Mouse (Mus musculus) hindbrain, embryonic 10.5 days (tissue): ENCODE measurements around the gene Sarm1. TPM values are rescaled to one million over a fixed set of nuclear protein-coding genes. Genes with fewer than 3 reads are reported as not detected.

Source experiments
- DNase-seq: peaks from one replicate; pipeline ENCODE4 v3.0.0-alpha.2; 2017; ENCODE audit warnings: low spot score
- H3K27ac ChIP-seq: fragments of 300-500 bp; sonication (generic); 2 replicates; pipeline ENCODE4 v1.5.1; 2016; ENCODE audit warnings: mild to moderate bottlenecking, moderate library complexity
- H3K27me3 ChIP-seq: fragments of 300-500 bp; sonication (generic); 2 replicates; pipeline ENCODE4 v1.6.1; 2016; ENCODE audit warnings: mild to moderate bottlenecking; ENCODE audit not compliant: poor library complexity, insufficient read depth, severe bottlenecking
- H3K36me3 ChIP-seq: fragments of 300-500 bp; sonication (generic); 2 replicates; pipeline ENCODE4 v1.6.1; 2016; ENCODE audit warnings: mild to moderate bottlenecking, moderate library complexity
- H3K4me1 ChIP-seq: fragments of 300-500 bp; sonication (generic); replicated peaks from 2 replicates; pipeline ENCODE4 v1.6.1; 2016; ENCODE audit warnings: mild to moderate bottlenecking
- H3K4me3 ChIP-seq: fragments of 300-500 bp; sonication (generic); 2 replicates; pipeline ENCODE4 v1.5.1; 2016; ENCODE audit warnings: mild to moderate bottlenecking, moderate library complexity
- H3K9me3 ChIP-seq: fragments of 300-500 bp; sonication (generic); 2 replicates; pipeline ENCODE4 v1.6.1; 2016; ENCODE audit warnings: mild to moderate bottlenecking, moderate library complexity
- WGBS: fragments of 180-500 bp; shearing (Covaris S2); methylation state at CpG from one replicate; pipeline ENCODE4 v1.1.7; 2016; 5-methylcytosine and 5-hydroxymethylcytosine counted together
- polyA plus RNA-seq: library from polyadenylated mRNA; unstranded; fragments of >200 nt; fragmentation: Nextera tagmentation; extraction: Ambion mirVana; gene quantifications from 2 replicates; pipeline ENCODE4 v1.2.1, GENCODE M21; 2016

Sarm1 gene
- polyA plus RNA-seq, 1 experiment from 2014 or later: 20.8 TPM

DNA sequence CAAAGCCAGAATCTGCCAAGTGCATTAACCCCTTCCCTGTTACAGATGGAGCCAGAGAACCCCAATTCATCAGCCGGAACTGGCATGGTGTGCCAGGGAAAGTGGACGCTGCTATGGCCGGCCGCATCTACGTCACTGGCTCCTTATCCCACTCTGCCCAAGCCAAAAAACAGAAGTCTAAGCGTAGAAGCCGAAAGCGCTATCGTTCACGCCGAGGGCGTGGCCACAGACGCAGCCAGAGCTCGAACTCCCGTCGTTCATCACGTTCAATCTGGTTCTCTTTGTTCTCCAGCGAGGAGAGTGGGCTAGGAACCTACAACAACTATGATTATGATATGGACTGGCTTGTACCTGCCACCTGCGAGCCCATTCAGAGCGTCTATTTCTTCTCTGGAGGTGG, 4.0 kb upstream of the Sarm1 start:
- peaks cover 35% of the 10 kb centered on the region for H3K27me3 ChIP-seq
- no peaks in the 10 kb centered on the region for H3K9me3 ChIP-seq
- DNase-seq: no peak
- H3K4me3 ChIP-seq: no peak overlapping the region
- peaks cover 13% of the 10 kb centered on the region for H3K36me3 ChIP-seq
- peaks cover 36% of the 10 kb centered on the region for H3K4me1 ChIP-seq
- 86% methylated on average over 20 of the region's 20 CpGs for WGBS
- no peak overlapping the region for H3K27ac ChIP-seq

DNA sequence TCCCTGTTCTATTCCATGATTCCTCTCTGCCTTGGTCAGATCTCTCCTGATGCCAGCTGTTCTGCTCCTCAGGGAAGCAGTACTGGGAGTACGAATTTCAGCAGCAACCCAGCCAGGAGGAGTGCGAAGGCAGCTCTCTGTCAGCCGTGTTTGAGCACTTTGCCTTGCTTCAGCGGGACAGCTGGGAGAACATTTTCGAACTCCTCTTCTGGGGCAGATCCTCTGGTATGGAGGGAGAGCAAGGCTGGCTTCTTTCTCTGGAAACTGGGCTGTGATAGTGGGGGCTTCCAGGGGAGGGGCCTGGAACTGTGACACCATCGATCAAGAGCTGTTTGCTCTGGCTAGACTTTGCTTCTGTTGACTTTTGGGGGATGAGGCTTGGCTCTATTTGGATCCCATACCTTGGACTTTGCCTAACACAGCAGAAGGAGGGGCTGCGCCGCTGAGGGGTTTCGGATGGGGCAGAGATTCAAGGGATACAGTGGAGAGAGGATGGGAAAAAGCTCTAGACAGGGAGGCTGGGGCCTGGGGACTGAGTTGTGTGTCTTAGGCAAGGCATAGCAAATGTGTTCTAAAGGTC, 3.2 kb upstream of the Sarm1 start:
- Histone ChIP-seq H3K4me3 (peak overlapping the region; percentile 24), H3K36me3 (peaks cover 5% of the 10 kb centered on the region), H3K4me1 (peaks cover 44% of the 10 kb centered on the region), H3K9me3 (no peaks in the 10 kb centered on the region), H3K27ac (peak overlapping the region; percentile 66), H3K27me3 (peaks cover 43% of the 10 kb centered on the region)
- WGBS: 80% methylated on average over 9 of the region's 9 CpGs
- no peak for DNase-seq

DNA sequence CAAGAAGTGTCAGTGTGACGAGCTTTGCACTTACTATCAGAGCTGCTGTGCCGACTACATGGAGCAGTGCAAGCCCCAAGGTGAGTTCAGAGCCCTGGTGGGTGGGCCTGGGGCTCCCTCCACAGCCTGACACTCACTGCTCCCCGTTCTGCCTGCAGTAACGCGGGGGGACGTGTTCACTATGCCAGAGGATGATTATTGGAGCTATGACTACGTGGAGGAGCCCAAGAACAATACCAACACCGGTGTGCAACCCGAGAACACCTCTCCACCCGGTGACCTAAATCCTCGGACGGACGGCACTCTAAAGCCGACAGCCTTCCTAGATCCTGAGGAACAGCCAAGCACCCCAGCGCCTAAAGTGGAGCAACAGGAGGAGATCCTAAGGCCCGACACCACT, 2.0 kb upstream of the Sarm1 start:
- peaks cover 46% of the 10 kb centered on the region for H3K4me1 ChIP-seq
- H3K4me3 ChIP-seq: peak overlapping the region; percentile 24

GRCm38 (mm10) chr11:78499004-78499403, 1.4 kb upstream of the Sarm1 start, which contains the start of gene Vtn:
Vtn (plus strand) TSS chr11:78499091.
- Histone ChIP-seq H3K4me1 (peaks cover 46% of the 10 kb centered on the region), H3K27ac (peak within 1 kb of the TSS; percentile 76), H3K27me3 (peaks cover 60% of the 10 kb centered on the region), H3K9me3 (no peaks in the 10 kb centered on the region), H3K36me3 (no peaks in the 10 kb centered on the region), H3K4me3 (peak within 1 kb of the TSS; percentile 64)
- 43% methylated on average over 7 of the region's 7 CpGs for WGBS
- peak; percentile 28 for DNase-seq

More for the DNA sequence above, 2.0 kb upstream of the Sarm1 start:
- Histone ChIP-seq H3K9me3 (no peaks in the 10 kb centered on the region), H3K36me3 (no peaks in the 10 kb centered on the region), H3K27ac (peak overlapping the region; percentile 66), H3K27me3 (peaks cover 55% of the 10 kb centered on the region)
- WGBS: 49% methylated on average over 16 of the region's 16 CpGs
- DNase-seq: no peak

- under 1% methylated on average over 44 of the region's 44 CpGs for WGBS
- peak overlapping the region; percentile 64 for H3K4me3 ChIP-seq
- DNase-seq: peak; percentile 62
- H3K27me3 ChIP-seq: peaks cover 75% of the 10 kb centered on the region
- H3K27ac ChIP-seq: peak overlapping the region; percentile 76
- no peaks in the 10 kb centered on the region for H3K9me3 ChIP-seq
- H3K36me3 ChIP-seq: no peaks in the 10 kb centered on the region
- peaks cover 46% of the 10 kb centered on the region for H3K4me1 ChIP-seq
Measured at GRCm38 (mm10) chr11:78497071-78497541, 448 bp downstream of the Sarm1 start.

DNA sequence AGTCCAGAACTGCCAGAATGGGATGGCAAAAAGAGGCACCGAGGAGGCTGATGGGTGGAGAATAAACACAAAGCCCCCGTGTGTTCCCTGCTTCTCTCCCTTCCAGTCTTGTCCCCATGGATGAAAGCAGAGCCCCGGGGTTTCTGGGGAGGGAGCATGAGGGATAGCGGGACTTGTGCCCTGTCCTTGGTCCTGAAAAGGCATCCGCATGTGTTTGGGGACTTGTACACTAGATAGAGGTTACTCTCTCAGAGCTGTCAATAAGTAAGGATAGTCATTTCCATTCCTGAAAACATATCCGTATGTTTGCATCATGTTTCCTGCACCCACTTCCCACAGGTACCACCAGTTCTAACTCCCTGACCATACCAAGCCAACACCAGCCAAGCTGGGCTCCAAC, 1.6 kb downstream of the Sarm1 start:
- Histone ChIP-seq H3K27ac (no peak overlapping the region), H3K36me3 (no peaks in the 10 kb centered on the region), H3K4me1 (peaks cover 48% of the 10 kb centered on the region), H3K27me3 (peaks cover 80% of the 10 kb centered on the region), H3K4me3 (peak overlapping the region; percentile 64; the same call in 1 of the 2 replicates), H3K9me3 (no peaks in the 10 kb centered on the region)
- 6% methylated on average over 6 of the region's 6 CpGs for WGBS
- peak; percentile 51 for DNase-seq

- 9% methylated on average over 48 of the region's 48 CpGs for WGBS
- H3K4me1 ChIP-seq: peaks cover 16% of the 10 kb centered on the region
- peak overlapping the region; percentile 47 for H3K4me3 ChIP-seq
- H3K36me3 ChIP-seq: peaks cover 12% of the 10 kb centered on the region; the same call in 1 of the 2 replicates
- H3K9me3 ChIP-seq: no peaks in the 10 kb centered on the region
- peaks cover 95% of the 10 kb centered on the region for H3K27me3 ChIP-seq
- peak; percentile 70 for DNase-seq
- peak overlapping the region; percentile 5; the same call in 1 of the 2 replicates for H3K27ac ChIP-seq
Measured at GRCm38 (mm10) chr11:78490781-78491241, 6.7 kb downstream of the Sarm1 start.

DNA sequence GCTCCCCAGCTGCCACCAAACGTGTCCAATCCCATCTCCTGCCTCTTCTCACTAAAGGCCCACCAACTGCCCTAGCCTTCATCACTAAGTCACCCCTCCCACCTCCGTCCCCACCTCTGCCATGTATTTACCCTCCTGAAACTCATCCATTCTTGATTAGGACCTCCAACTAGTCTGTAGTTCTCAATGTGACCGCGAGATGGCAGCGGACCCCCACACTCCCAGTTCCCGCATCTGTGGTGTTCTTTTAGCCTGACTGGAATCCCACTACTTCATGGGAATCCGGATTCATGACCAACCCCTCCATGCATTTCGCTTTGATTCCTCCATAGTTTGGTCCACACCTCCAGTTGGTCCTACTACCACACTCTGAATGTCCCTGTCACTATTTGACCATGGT, 9.4 kb downstream of the Sarm1 start:
- H3K4me1 ChIP-seq: peaks cover 14% of the 10 kb centered on the region

GRCm38 (mm10) chr11:78483639-78484038, 13.9 kb downstream of the Sarm1 start:
- H3K27me3 ChIP-seq: peaks cover 47% of the 10 kb centered on the region
- 66% methylated on average over 7 of the region's 7 CpGs for whole genome bisulfite sequencing
- no peaks in the 10 kb centered on the region for H3K9me3 ChIP-seq
- H3K27ac ChIP-seq: no peak overlapping the region
- peaks cover 5% of the 10 kb centered on the region for H3K4me1 ChIP-seq
- no peak for DNase-seq
- H3K4me3 ChIP-seq: no peak overlapping the region
- peaks cover 33% of the 10 kb centered on the region; the same call in 1 of the 2 replicates for H3K36me3 ChIP-seq

More for the DNA sequence above, 9.4 kb downstream of the Sarm1 start:
- peaks cover 85% of the 10 kb centered on the region for H3K27me3 ChIP-seq
- peak overlapping the region; percentile 16; the same call in 1 of the 2 replicates for H3K4me3 ChIP-seq
- no peak overlapping the region for H3K27ac ChIP-seq
- peak; percentile 83 for DNase-seq
- H3K36me3 ChIP-seq: peaks cover 14% of the 10 kb centered on the region; the same call in 1 of the 2 replicates
- WGBS: 4% methylated on average over 8 of the region's 8 CpGs
- no peaks in the 10 kb centered on the region for H3K9me3 ChIP-seq

- H3K9me3 ChIP-seq: no peaks in the 10 kb centered on the region
- H3K4me3 ChIP-seq: no peak overlapping the region
- no peak overlapping the region for H3K27ac ChIP-seq
- H3K4me1 ChIP-seq: no peaks in the 10 kb centered on the region
- H3K27me3 ChIP-seq: no peaks in the 10 kb centered on the region
- peaks cover 22% of the 10 kb centered on the region for H3K36me3 ChIP-seq
- 82% methylated on average over 3 of the region's 3 CpGs for WGBS
- DNase-seq: no peak
Measured at GRCm38 (mm10) chr11:78475289-78475688, 22.3 kb downstream of the Sarm1 start.

DNA sequence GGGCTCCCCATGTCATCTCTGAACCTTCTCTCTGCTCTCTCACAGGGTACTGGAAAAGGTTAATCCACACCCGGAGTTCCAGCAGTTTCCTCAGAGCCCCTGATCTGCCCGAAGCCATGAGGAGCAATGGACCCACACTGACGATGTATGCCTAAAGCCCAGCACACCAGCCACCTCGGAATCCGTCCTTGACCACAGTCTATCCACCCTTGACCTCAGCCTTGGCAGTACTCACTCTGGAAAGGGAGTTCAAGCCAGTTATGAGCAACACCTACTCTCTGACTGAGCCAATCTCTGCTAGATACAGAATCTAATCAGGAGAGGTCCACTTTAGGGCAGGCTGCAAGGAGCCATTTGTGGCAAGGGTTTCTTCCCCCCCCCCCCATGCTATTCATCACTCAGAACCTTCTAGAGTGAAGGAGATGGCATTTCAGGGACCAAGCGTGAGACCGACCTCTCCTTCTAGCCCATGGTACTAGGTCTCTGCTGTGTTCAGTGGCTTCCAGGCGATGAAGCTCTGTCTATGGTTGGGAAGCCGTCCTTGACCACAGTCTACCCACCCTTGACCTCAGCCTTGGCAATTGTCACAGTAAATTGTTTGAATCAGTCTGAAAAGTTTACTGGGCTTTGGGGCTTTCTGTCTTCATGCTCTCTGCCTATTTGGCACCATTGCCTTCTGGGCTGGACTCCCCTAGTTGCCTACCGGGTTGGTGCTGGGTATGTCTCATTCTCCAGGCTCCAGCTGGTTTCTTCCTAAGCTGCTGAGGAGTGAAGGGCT, 26.0 kb downstream of the Sarm1 start:
- Histone ChIP-seq H3K9me3 (no peaks in the 10 kb centered on the region), H3K27me3 (no peaks in the 10 kb centered on the region), H3K36me3 (peaks cover 17% of the 10 kb centered on the region), H3K27ac (no peak overlapping the region), H3K4me1 (peaks cover 6% of the 10 kb centered on the region), H3K4me3 (no peak overlapping the region)
- WGBS: 90% methylated on average over 10 of the region's 10 CpGs
- DNase-seq: no peak

DNA sequence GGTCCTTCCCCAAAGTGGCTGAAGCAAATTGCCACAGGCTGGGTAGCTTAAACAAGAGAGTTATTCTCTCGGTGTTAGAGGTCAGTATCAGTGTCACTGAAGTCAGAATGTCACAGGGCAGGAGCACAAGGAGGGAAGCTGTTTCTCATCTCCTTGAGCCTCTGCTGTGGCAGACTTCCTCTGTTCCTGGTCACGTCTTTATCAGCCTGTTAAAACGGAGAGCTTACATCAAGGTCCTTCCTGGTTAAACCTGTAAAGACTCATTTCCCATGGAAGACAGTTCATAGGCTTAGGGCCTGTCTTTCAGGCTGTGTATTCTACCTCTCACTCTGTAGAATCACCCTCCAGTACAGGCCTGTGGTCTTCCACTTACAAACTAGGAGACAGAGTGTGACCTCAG, 29.6 kb downstream of the Sarm1 start:
- peaks cover 30% of the 10 kb centered on the region for H3K4me1 ChIP-seq
- H3K27ac ChIP-seq: no peak overlapping the region
- no peak overlapping the region for H3K4me3 ChIP-seq
- 65% methylated on average over 3 of the region's 3 CpGs for WGBS
- no peaks in the 10 kb centered on the region for H3K27me3 ChIP-seq
- H3K9me3 ChIP-seq: no peaks in the 10 kb centered on the region
- no peak for DNase-seq
- H3K36me3 ChIP-seq: peaks cover 14% of the 10 kb centered on the region

- no peaks in the 10 kb centered on the region for H3K27me3 ChIP-seq
- no peaks in the 10 kb centered on the region for H3K9me3 ChIP-seq
- H3K36me3 ChIP-seq: peaks cover 14% of the 10 kb centered on the region
- no peak overlapping the region for H3K4me3 ChIP-seq
- peaks cover 32% of the 10 kb centered on the region for H3K4me1 ChIP-seq
- H3K27ac ChIP-seq: no peak overlapping the region
- no peak for DNase-seq
- 88% methylated on average over 7 of the region's 7 CpGs for WGBS
Measured at GRCm38 (mm10) chr11:78467515-78467914, 30.0 kb downstream of the Sarm1 start.
